Mouse (Mus musculus): ENCODE data around the gene Olfr212. TPM values are rescaled to one million over a fixed set of nuclear protein-coding genes. Genes with fewer than 3 reads are reported as not detected.
"Not testable (repeated sequence)": the region's sequence is repeated elsewhere in the genome, so short reads cannot be mapped to it uniquely, and the experiment has no call there.

The Olfr212 gene
- polyA plus RNA-seq, 1 experiment from 2014 or later = not detected

DNA sequence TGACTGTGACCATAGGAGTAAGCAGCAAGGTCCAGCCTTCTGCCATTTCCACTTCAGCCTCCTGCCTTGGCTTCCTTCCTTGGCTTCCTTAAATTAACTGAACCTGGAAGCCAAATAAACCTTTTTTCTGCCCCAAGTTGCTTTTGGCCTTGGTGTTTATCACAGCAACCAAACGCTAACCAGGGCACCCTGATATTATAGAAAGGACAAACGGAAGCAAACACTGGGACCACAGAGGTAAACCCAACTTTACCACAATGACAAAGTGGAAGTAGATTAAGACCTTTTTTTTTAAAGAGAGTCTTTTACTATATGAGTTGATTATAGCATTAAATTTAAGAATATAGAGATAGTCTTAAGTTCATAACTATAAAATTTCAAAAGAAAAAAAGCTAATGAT is 36.2 kb downstream of the Olfr212 start:
- Histone ChIP-seq H3K27ac (no peak overlapping the region), H3K4me1 (no peaks in the 10 kb centered on the region), H3K9ac (no peak overlapping the region), H3K36me3 (no peaks in the 10 kb centered on the region), H3K27me3 (no peaks in the 10 kb centered on the region), H3K4me3 (no peak overlapping the region), H3K4me2 (no peak overlapping the region), H3K9me3 (no peaks in the 10 kb centered on the region)
- ATAC-seq (ENCODE audit: insufficient number of reproducible peaks, insufficient read depth, low FRiP score, low TSS enrichment, low read depth) = no peak
- WGBS = 79% methylated on average over 2 of the region's 2 CpGs

DNA sequence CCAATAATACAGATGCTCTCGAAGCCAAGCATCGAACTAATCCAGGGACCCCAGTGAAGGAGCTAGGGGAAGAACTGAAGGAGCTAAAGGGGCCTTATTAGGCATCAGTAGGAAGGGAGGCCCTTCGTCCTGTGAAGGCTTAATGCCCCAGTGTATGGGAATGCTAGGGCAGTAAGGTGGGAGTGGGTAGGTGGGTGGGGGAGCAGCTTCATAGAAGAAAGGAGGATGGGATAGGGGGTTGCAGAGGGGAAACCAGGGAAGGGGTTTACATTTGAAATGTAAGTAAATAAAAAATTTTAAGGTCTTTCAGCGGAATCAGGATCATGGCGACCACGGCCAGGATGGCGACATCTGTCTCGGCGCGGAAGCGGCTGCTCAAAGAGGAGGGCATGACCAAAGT is 44.5 kb downstream of the Olfr212 start, which contains the start of gene Gm5580:
Gene Gm5580, plus strand, starts transcription at position 301 of the 400 bp plus-strand sequence.
- not testable (repeated sequence) for H3K27ac ChIP-seq; ATAC-seq (ENCODE audit: insufficient number of reproducible peaks, insufficient read depth, low FRiP score, low TSS enrichment, low read depth); H3K36me3 ChIP-seq; H3K9ac ChIP-seq; H3K4me2 ChIP-seq; H3K4me1 ChIP-seq; H3K27me3 ChIP-seq; H3K4me3 ChIP-seq; H3K9me3 ChIP-seq
- WGBS = 94% methylated on average over 11 of the region's 11 CpGs

DNA sequence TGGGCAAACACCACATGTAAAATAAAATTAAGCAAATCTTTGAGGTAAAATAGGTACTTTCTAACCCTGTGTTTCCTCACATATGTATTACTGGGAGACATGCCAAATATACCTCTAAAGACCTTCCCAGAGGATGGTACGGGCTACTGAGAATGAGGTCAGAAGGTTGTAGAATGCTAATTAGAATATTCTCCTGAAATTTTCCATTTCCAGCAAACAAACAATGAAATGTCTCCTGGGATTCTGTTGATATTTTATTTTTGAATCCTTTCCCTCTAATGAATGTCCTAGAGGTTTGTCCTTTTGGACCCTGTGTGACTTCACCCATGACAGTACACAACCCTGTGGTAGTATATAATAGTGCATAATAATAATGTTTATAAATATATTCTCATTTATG is 47.6 kb downstream of the Olfr212 start, which contains the start of gene Olfr214:
Gene Olfr214, plus strand, starts transcription at position 301 of the 400 bp plus-strand sequence.
- no peak for ATAC-seq (ENCODE audit: insufficient number of reproducible peaks, insufficient read depth, low FRiP score, low TSS enrichment, low read depth)
- no peak within 1 kb of the TSS for H3K9ac ChIP-seq
- WGBS = 77% methylated on average over 1 of the region's 1 CpGs

DNA sequence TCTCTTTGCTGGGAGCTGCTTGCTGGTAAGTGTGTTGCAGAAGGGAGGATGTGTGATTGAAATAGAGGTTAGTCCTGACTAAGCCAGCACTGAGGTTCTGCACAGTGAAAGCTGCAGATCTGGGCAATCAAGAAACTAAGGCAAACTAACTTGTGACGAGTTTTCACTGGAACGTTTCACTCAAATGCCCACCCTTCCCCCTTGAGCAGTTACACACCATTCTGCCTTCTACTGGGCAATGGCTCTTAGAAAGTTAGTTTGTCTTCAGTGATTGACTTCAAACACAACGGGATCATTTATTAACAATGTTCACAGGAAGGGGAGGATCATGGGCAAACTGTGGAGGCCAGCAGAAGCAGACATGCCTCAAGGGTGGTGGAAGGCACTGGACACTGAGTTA is 48.6 kb downstream of the Olfr212 start:
- H3K36me3 ChIP-seq = no peaks in the 10 kb centered on the region
- H3K9me3 ChIP-seq = no peaks in the 10 kb centered on the region
- 0 out of 2 replicates have a peak, but pooled peaks cover 3% of the 10 kb centered on the region for H3K4me1 ChIP-seq
- peaks cover 9% of the 10 kb centered on the region; the same call in 1 of the 2 replicates for H3K27me3 ChIP-seq
- no peak overlapping the region for H3K27ac ChIP-seq
- no peak overlapping the region for H3K9ac ChIP-seq
- H3K4me3 ChIP-seq = no peak overlapping the region
- 61% methylated on average over 3 of the region's 3 CpGs for WGBS
- ATAC-seq (ENCODE audit: insufficient number of reproducible peaks, insufficient read depth, low FRiP score, low TSS enrichment, low read depth) = no peak
- H3K4me2 ChIP-seq = no peak overlapping the region

More for the DNA sequence above, 47.6 kb downstream of the Olfr212 start, which contains the start of gene Olfr214:
- Histone ChIP-seq H3K36me3 (no peaks in the 10 kb centered on the region), H3K9me3 (no peaks in the 10 kb centered on the region), H3K4me2 (no peak within 1 kb of the TSS), H3K27me3 (peaks cover 9% of the 10 kb centered on the region; the same call in 1 of the 2 replicates), H3K27ac (no peak within 1 kb of the TSS), H3K4me3 (no peak within 1 kb of the TSS), H3K4me1 (0 out of 2 replicates have a peak, but pooled peaks cover 3% of the 10 kb centered on the region)

Other genes with a start within 250 kb of the Olfr212 start
- gene Zfand4, start 242.3 kb upstream of the Olfr212 start, polyA plus RNA-seq (2015; fragmentation: Nextera tagmentation; extraction: Ambion mirVana) = 9.7 and 11.7 TPM in 2 replicates
- 18.4 and 22.2 TPM in 2 replicates for gene March8, start 168.5 kb upstream of the Olfr212 start, polyA plus RNA-seq (2015; fragmentation: Nextera tagmentation; extraction: Ambion mirVana)
- gene Alox5, start 45.3 kb upstream of the Olfr212 start, polyA plus RNA-seq (2015; fragmentation: Nextera tagmentation; extraction: Ambion mirVana) = 1.0 and 1.7 TPM in 2 replicates
- not detected in 2 replicates for gene Olfr211, start 17.4 kb upstream of the Olfr212 start, polyA plus RNA-seq (2015; fragmentation: Nextera tagmentation; extraction: Ambion mirVana)
- not detected in 2 replicates for gene Olfr213, start 31.9 kb downstream of the Olfr212 start, polyA plus RNA-seq (2015; fragmentation: Nextera tagmentation; extraction: Ambion mirVana)
- 0.60 and 2.1 TPM in 2 replicates for gene Gm5580, start 44.6 kb downstream of the Olfr212 start, polyA plus RNA-seq (2015; fragmentation: Nextera tagmentation; extraction: Ambion mirVana)
- not detected in 2 replicates for gene Olfr214, start 47.7 kb downstream of the Olfr212 start, polyA plus RNA-seq (2015; fragmentation: Nextera tagmentation; extraction: Ambion mirVana)
- not detected in 2 replicates for gene Olfr215, start 77.7 kb downstream of the Olfr212 start, polyA plus RNA-seq (2015; fragmentation: Nextera tagmentation; extraction: Ambion mirVana)
- gene Zfp422, start 122.5 kb downstream of the Olfr212 start, polyA plus RNA-seq (2015; fragmentation: Nextera tagmentation; extraction: Ambion mirVana) = 218 and 229 TPM in 2 replicates
- 16.5 and 19.9 TPM in 2 replicates for gene Depp1, start 144.1 kb downstream of the Olfr212 start, polyA plus RNA-seq (2015; fragmentation: Nextera tagmentation; extraction: Ambion mirVana)
- gene Rassf4, start 167.4 kb downstream of the Olfr212 start, polyA plus RNA-seq (2015; fragmentation: Nextera tagmentation; extraction: Ambion mirVana) = 14.4 and 14.5 TPM in 2 replicates
- 0.04 and 0.07 TPM in 2 replicates for gene Tmem72, start 210.4 kb downstream of the Olfr212 start, polyA plus RNA-seq (2015; fragmentation: Nextera tagmentation; extraction: Ambion mirVana)